Mouse (Mus musculus) CH12.LX (cell line): Measurements from ENCODE around the gene Taar4. TPM values are rescaled to one million over a fixed set of nuclear protein-coding genes. Genes with fewer than 3 reads are reported as not detected.

Experiments used
- DNase-seq: peaks from one replicate; pipeline ENCODE4 v3.0.0-alpha.2; 2013; ENCODE audit errors: extremely low read depth
- H3K27ac ChIP-seq: 2 replicates; pipeline ENCODE4 v1.5.1; 2012; ENCODE audit warnings: low read depth, mild to moderate bottlenecking, control low read depth, moderate library complexity; ENCODE audit not compliant: insufficient read depth
- H3K27me3 ChIP-seq: replicated peaks from 2 replicates; pipeline ENCODE3; 2012; ENCODE audit warnings: inconsistent platforms
- H3K36me3 ChIP-seq, 2 experiments: replicated peaks in 1 of 2; 2 replicates each; pipeline versions ENCODE3 to v1.6.1; 2012; ENCODE audit warnings: inconsistent platforms in 1 of 2, low read length in 1 of 2, mild to moderate bottlenecking in 1 of 2, mixed read lengths in 1 of 2, moderate library complexity in 1 of 2; ENCODE audit not compliant: control insufficient read depth in 1 of 2, insufficient read depth in 1 of 2
- H3K4me1 ChIP-seq, 2 experiments: 2 replicates each; pipeline ENCODE4 v1.6.1; 2012; ENCODE audit warnings: inconsistent platforms in 1 of 2, moderate library complexity in 1 of 2; ENCODE audit not compliant: insufficient read depth in 2 of 2, control insufficient read depth in 1 of 2
- H3K4me2 ChIP-seq: 2 replicates; pipeline ENCODE4 v1.6.1; 2012; ENCODE audit warnings: low read depth, mild to moderate bottlenecking, control low read depth; ENCODE audit not compliant: poor library complexity, insufficient read depth, severe bottlenecking
- H3K4me3 ChIP-seq, 3 experiments: fragments of 150-350 bp in 1 of 3; sonication (generic) in 1 of 3; replicated peaks in 1 of 3; 2 replicates each; pipeline versions ENCODE3 to v1.5.1; 2011 to 2012; ENCODE audit warnings: low read depth in 2 of 3, low read length in 2 of 3, mild to moderate bottlenecking in 2 of 3, moderate library complexity in 2 of 3, control low read depth in 1 of 3, improper control_type of control experiment in 1 of 3, inconsistent platforms in 1 of 3, mixed read lengths in 1 of 3; ENCODE audit not compliant: poor library complexity in 1 of 3
- H3K79me2 ChIP-seq: replicated peaks from 2 replicates; pipeline ENCODE4 v1.6.1; 2012; ENCODE audit warnings: mild to moderate bottlenecking, moderate library complexity; ENCODE audit not compliant: control insufficient read depth, poor library complexity, insufficient read depth, severe bottlenecking; ENCODE audit errors: extremely low read depth
- H3K9ac ChIP-seq: 2 replicates; pipeline ENCODE4 v1.6.1; 2012; ENCODE audit warnings: low read depth, mild to moderate bottlenecking, control low read depth, moderate library complexity; ENCODE audit not compliant: insufficient read depth
- H3K9me3 ChIP-seq: replicated peaks from 2 replicates; pipeline ENCODE3; 2012; ENCODE audit warnings: low read length, inconsistent platforms, mixed read lengths
- CHD2 ChIP-seq: IDR thresholded peaks from 2 replicates; pipeline ENCODE4 v1.6.1; 2011; ENCODE audit warnings: low read length, improper control_type of control experiment
- EP300 ChIP-seq: IDR thresholded peaks from 2 replicates; pipeline ENCODE4 v1.6.1; 2011; ENCODE audit warnings: low read length, improper control_type of control experiment
- ETS1 ChIP-seq: conservative IDR thresholded peaks from 2 replicates; pipeline ENCODE4 v1.6.1; 2012; ENCODE audit warnings: low read depth, mild to moderate bottlenecking, inconsistent platforms, low read length, improper control_type of control experiment, moderate library complexity
- GABPA ChIP-seq: IDR thresholded peaks from 2 replicates; pipeline ENCODE4 v1.6.1; 2012; ENCODE audit warnings: low read depth, low read length, improper control_type of control experiment, inconsistent platforms; ENCODE audit not compliant: insufficient replicate concordance
- IRF4 ChIP-seq: IDR thresholded peaks from 2 replicates; pipeline ENCODE4 v1.6.1; 2014; ENCODE audit warnings: low read depth, mild to moderate bottlenecking, inconsistent platforms, low read length, improper control_type of control experiment
- KAT2A ChIP-seq: IDR thresholded peaks from 2 replicates; pipeline ENCODE4 v1.6.1; 2012; ENCODE audit warnings: low read length, improper control_type of control experiment, inconsistent platforms; ENCODE audit not compliant: insufficient replicate concordance
- MAFK ChIP-seq: IDR thresholded peaks from 2 replicates; pipeline ENCODE4 v1.6.1; 2011; ENCODE audit warnings: low read length, improper control_type of control experiment; ENCODE audit not compliant: insufficient replicate concordance
- MAZ ChIP-seq: IDR thresholded peaks from 2 replicates; pipeline ENCODE4 v1.6.1; 2012; ENCODE audit warnings: low read depth, mild to moderate bottlenecking, inconsistent platforms, low read length, improper control_type of control experiment, moderate library complexity
- MEF2A ChIP-seq: IDR thresholded peaks from 2 replicates; pipeline ENCODE4 v1.6.1; 2014; ENCODE audit warnings: low read depth, mild to moderate bottlenecking, inconsistent platforms, low read length, improper control_type of control experiment, borderline replicate concordance
- MXI1 ChIP-seq: IDR thresholded peaks from 2 replicates; pipeline ENCODE4 v1.6.1; 2011; ENCODE audit warnings: mild to moderate bottlenecking, low read depth, low read length, improper control_type of control experiment
- NELFE ChIP-seq: IDR thresholded peaks from 2 replicates; pipeline ENCODE4 v1.6.1; 2011; ENCODE audit warnings: low read depth, low read length, improper control_type of control experiment
- NRF1 ChIP-seq: IDR thresholded peaks from 2 replicates; pipeline ENCODE4 v1.6.1; 2014; ENCODE audit warnings: low read depth, mild to moderate bottlenecking, inconsistent platforms, low read length, improper control_type of control experiment, moderate library complexity
- PAX5 ChIP-seq: IDR thresholded peaks from 2 replicates; pipeline ENCODE4 v1.6.1; 2012; ENCODE audit warnings: low read length, inconsistent platforms, mixed read lengths
- POLR2AphosphoS2 ChIP-seq: IDR thresholded peaks from 2 replicates; pipeline ENCODE4 v1.6.1; 2011; ENCODE audit warnings: low read depth, low read length, improper control_type of control experiment
- SIN3A ChIP-seq: IDR thresholded peaks from 2 replicates; pipeline ENCODE4 v1.6.1; 2012; ENCODE audit warnings: low read length, improper control_type of control experiment, inconsistent platforms
- SMC3 ChIP-seq: IDR thresholded peaks from 2 replicates; pipeline ENCODE4 v1.6.1; 2011; ENCODE audit warnings: low read depth, low read length, improper control_type of control experiment
- UBTF ChIP-seq: IDR thresholded peaks from 2 replicates; pipeline ENCODE4 v1.6.1; 2012; ENCODE audit warnings: low read depth, mild to moderate bottlenecking, inconsistent platforms, low read length, improper control_type of control experiment, moderate library complexity
- USF1 ChIP-seq: IDR thresholded peaks from 2 replicates; pipeline ENCODE4 v1.6.1; 2014; ENCODE audit warnings: low read depth, mild to moderate bottlenecking, inconsistent platforms, low read length, improper control_type of control experiment
- ZKSCAN1 ChIP-seq: IDR thresholded peaks from 2 replicates; pipeline ENCODE4 v1.6.1; 2012; ENCODE audit warnings: low read depth, inconsistent platforms, low read length, improper control_type of control experiment, borderline replicate concordance
- ZMIZ1 ChIP-seq: IDR thresholded peaks from 2 replicates; pipeline ENCODE4 v1.6.1; 2012; ENCODE audit warnings: low read depth, mild to moderate bottlenecking, inconsistent platforms, low read length, improper control_type of control experiment
- dilution Hi-C: fragments of 300-500 bp; cut with MboI; formaldehyde crosslinking; loops from 2 replicates; pipeline ENCODE4 v1.14.3; 2020; ENCODE audit warnings: low sequenced_read_pairs; ENCODE audit not compliant: extremely low pct_unique_long_range_greater_than_20kb, extremely low pct_ligation_motif_present
- in situ Hi-C: fragments of 300-500 bp; cut with MboI; formaldehyde crosslinking; loops from 3 replicates; pipeline ENCODE4 v1.14.3; 2019; ENCODE audit warnings: low sequenced_read_pairs, low pct_ligation_motif_present, low pct_unique_long_range_greater_than_20kb, mixed read lengths
- polyA plus RNA-seq: library from polyadenylated mRNA; unstranded; fragments of >175 nt; gene quantifications from 2 replicates; pipeline ENCODE4 v1.2.1, GENCODE M21; 2012; ENCODE audit warnings: low read depth; ENCODE audit not compliant: insufficient read length
- total RNA-seq, 2 experiments: library from RNA; depleted of rRNA; stranded (reverse); fragments of 300-350 nt in 1 of 2; fragments of >200 nt in 1 of 2; gene quantifications; 2 replicates each; pipeline ENCODE4 v1.2.3; 2012 to 2014

Gene Taar4
- total and polyA plus RNA-seq, 3 experiments, result not detected

GRCm38 (mm10) chr10:23959071-23959470 lies 1.2 kb upstream of the Taar4 start:
- no peak overlapping the region for H3K4me3 ChIP-seq
- no peak overlapping the region for H3K27ac ChIP-seq
- no peaks in the 10 kb centered on the region for H3K79me2 ChIP-seq
- TF ChIP-seq POLR2AphosphoS2 (no peak), MEF2A (no peak), NELFE (no peak), MAFK (no peak), ZKSCAN1 (no peak), MXI1 (no peak), PAX5 (no peak), KAT2A (no peak), ETS1 (no peak), MAZ (no peak), GABPA (no peak), CHD2 (no peak), SMC3 (no peak)
- dilution Hi-C loops (no loop called here), in situ Hi-C loops (loop anchor here (25.0 kb wide), 1 partner anchor 353 kb away; no protein-coding TSS in a partner anchor)
- no peaks in the 10 kb centered on the region for H3K9me3 ChIP-seq
- H3K4me1 ChIP-seq, result peaks cover 4 to 12% of the 10 kb centered on the region in 2 experiments
- no peak overlapping the region for H3K4me2 ChIP-seq
- no peaks in the 10 kb centered on the region for H3K27me3 ChIP-seq
- H3K9ac ChIP-seq, result no peak overlapping the region
- no peak for DNase-seq
- no peaks in the 10 kb centered on the region for H3K36me3 ChIP-seq

- Histone ChIP-seq H3K27ac (no peak overlapping the region), H3K27me3 (no peaks in the 10 kb centered on the region), H3K9me3 (no peaks in the 10 kb centered on the region), H3K4me2 (no peak overlapping the region), H3K4me1 (peaks cover 4 to 12% of the 10 kb centered on the region in 2 experiments), H3K4me3 (no peak overlapping the region), H3K9ac (no peak overlapping the region), H3K79me2 (no peaks in the 10 kb centered on the region)
- in situ Hi-C loops, result loop anchor here (25.0 kb wide), 1 partner anchor 349 kb away; no protein-coding TSS in a partner anchor
- DNase-seq, result no peak
- TF ChIP-seq SIN3A (no peak), POLR2AphosphoS2 (no peak), NRF1 (no peak), UBTF (no peak), USF1 (no peak), IRF4 (no peak), EP300 (no peak), ZMIZ1 (no peak)
- TF ChIP-seq, all 38 proteins: peak for 0
- dilution Hi-C loops, result no loop called here
- H3K36me3 ChIP-seq, result no peaks in the 10 kb centered on the region
Measured at GRCm38 (mm10) chr10:23963444-23963843, 3.1 kb downstream of the Taar4 start.
